Mouse (Mus musculus) heart, adult 2 months (tissue): ENCODE measurements around the gene Cmtm3.

Experiments used
- CTCF ChIP-seq: fragments of 200-600 bp; IDR thresholded peaks from 2 replicates; pipeline ENCODE4 v1.8.1; 2022; ENCODE audit warnings: antibody characterized with exemption, mild to moderate bottlenecking, moderate library complexity
- POLR2A ChIP-seq: fragments of 200-500 bp; IDR thresholded peaks from 2 replicates; pipeline ENCODE4 v1.6.1; 2011; ENCODE audit warnings: mild to moderate bottlenecking, low read depth, low read length, control low read depth; ENCODE audit not compliant: insufficient read depth

GRCm38 (mm10) chr8:104343957-104344356 is 4.7 kb downstream of the Cmtm3 start:
- TF ChIP-seq CTCF (peak; percentile 95), POLR2A (0 out of 2 replicates have a peak, but pooled peaks have one; percentile 24)
